Mouse (Mus musculus) liver, adult 2 months (tissue): ENCODE results near the gene Xpnpep3.

Source experiments
- CTCF ChIP-seq: fragments of 200-500 bp; IDR thresholded peaks from 2 replicates; pipeline ENCODE4 v1.5.1; 2011; ENCODE audit warnings: low read depth, low read length, control low read depth
- POLR2A ChIP-seq: fragments of 200-500 bp; IDR thresholded peaks from 2 replicates; pipeline ENCODE4 v1.6.1; 2011; ENCODE audit warnings: low read length, control low read depth; ENCODE audit not compliant: insufficient read depth; ENCODE audit errors: extremely low read depth

DNA sequence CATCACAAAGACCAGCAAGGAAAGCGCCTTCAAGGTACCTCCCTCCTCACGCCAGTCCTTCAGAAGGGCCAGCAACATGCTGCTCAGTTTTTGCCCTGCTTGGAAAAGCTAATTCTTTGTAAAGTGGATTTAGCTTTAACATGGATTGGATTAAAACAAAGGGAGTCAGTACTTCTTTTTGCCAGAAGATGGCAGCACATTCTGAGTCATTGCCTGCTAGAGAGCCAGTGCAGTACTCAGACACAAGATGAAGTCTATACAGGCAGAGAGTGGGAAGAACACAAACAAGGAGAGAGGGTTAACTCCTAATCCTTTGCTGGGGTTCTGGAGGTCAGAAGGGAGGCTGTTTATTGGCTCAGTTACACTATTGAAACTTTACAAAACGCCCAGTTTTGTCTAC lies 48.5 kb downstream of the Xpnpep3 start:
- TF ChIP-seq CTCF: peak; percentile 45
- no peak for TF ChIP-seq POLR2A
